Mouse (Mus musculus) spleen, adult 2 months (tissue): ENCODE results near the gene Arhgef7.

Experiments used
- CTCF ChIP-seq: fragments of 200-500 bp; IDR thresholded peaks from 2 replicates; pipeline ENCODE4 v1.5.1; 2011; ENCODE audit warnings: mild to moderate bottlenecking, inconsistent platforms; ENCODE audit not compliant: insufficient read depth, insufficient read length, insufficient replicate concordance; ENCODE audit errors: extremely low read depth
- POLR2A ChIP-seq: fragments of 200-500 bp; IDR thresholded peaks from 2 replicates; pipeline ENCODE4 v1.6.1; 2011; ENCODE audit warnings: low read depth, low read length, inconsistent platforms

GRCm38 (mm10) chr8:11783861-11784594, 56.5 kb downstream of the Arhgef7 start:
- TF ChIP-seq CTCF (no peak), POLR2A (no peak)
